Mouse (Mus musculus) heart, adult 18-20 months (tissue): ENCODE measurements at regions not wholly inside any gene's neighbourhood (a gene's known extent, or its start where the extent isn't known, plus 50 kb on each side); places are given as distances from the start of the nearest gene placed in this dataset.

Source experiments
- DNase-seq, 2 experiments: peaks; one replicate each; pipeline ENCODE4 v3.0.0; 2021 to 2022; ENCODE audit warnings: mixed read lengths in 1 of 2

DNA sequence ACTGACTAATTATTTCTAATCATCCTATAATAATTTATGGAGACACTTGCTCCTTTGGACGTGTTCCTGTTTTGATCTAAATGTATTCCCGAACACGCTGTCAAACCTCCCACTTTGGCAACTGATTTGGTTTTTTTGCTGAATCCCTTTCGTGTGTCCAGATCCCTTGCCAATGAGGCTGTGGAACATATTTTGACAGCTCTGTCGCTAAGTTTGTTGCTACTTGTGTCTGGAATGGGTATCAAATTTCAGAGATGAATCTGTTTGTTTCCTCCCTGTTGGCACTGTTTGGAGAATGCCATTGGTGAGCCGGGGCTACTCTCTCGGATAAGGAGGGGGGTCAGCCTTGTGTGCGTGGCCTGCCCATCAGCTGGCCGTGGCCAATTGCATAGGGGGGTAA is 277.2 kb upstream of the Tshz3 start:
- no peak for DNase-seq

DNA sequence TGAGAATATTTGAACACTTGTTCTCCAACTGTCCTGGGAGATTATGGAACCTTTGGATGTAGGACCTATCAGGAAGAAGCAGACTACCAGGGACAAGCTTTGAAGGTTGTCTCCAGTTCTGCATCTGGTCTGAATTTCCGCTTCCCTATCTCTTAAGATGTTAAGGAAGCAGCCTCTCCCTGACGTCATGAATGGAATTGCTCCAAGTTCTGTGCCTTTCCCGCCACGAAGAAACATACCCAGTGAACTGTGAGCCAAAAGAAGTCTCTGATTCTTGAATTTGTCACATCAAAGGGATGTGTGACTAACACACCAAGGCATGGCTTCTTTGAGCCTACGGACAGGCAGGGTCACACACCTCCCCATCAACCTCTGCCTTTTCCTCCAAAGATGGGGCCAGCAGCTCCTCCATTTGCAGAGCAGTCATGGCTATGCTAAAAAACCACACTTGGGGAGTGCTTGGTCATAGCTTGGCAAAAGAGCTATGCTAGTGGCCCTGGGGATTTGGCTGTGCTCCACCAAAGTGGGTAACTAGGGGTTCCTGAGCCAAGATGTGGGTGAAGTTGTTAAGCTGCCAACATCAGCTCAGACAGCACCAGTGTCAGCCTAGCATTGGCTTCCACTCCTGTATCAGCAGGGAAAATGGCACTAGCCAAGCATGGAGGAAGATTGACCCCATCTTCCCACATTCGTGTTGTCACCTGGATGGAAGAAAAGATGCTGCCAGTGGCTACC is 248.6 kb upstream of the Tshz3 start:
- no peak for DNase-seq

DNA sequence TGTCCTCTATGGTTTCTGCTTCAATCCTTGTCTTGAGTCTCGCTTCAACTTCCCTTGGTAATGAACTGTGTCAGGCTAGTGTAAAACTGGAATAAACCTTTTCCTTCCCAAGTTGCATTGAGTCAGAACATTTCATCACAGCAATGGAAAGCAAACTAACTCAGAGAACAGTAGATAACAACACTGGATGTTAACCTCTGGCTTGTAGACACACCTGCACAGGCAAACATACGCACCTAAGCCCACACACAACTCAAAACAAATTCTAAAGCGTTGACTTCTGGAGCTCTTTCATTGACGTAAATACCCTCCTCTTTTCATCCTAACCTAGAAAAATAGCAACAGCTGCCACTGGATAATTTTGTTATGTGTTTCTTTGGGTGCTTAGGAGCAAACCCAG is 244.1 kb upstream of the Tshz3 start:
- no peak for DNase-seq

DNA sequence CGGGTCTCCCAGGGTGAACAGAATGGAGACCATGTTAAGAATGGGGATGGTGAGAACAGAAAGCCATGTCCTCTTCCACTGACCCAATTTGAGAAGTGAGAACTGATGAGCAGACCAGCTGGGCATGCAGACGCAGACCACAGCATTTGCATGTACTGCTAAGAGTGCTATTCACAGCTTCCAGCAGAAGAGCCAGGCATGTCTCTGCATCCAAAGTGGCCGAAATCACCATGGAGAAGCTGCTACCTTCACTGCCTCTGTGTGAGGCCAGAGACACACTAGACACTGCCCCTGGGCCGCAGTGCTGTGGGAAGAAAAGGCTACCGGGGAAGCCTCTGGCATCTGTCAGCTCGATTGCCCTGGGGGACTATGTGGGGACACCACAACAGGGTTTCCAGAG is 241.8 kb upstream of the Tshz3 start:
- DNase-seq, result no peak

DNA sequence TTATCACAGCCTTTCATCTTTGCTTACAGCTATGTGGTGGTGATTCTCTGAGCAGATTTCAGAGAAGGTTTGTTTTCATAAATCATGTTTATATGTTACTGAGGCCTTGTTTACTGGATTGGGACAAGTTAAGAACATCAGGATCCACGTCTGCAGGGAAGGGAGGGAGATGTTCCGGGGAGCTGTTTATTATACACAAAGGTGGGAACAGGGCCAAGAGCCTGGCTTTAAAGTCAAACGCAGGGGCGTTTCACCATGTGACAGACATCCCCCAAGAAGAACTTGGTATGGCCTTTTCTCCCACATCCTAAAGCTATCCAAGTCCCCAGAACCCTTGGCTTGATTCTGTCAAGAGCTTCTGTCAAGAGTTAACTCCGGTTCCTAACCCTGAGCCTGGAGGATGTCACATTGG is 235.5 kb upstream of the Tshz3 start:
- no peak for DNase-seq

DNA sequence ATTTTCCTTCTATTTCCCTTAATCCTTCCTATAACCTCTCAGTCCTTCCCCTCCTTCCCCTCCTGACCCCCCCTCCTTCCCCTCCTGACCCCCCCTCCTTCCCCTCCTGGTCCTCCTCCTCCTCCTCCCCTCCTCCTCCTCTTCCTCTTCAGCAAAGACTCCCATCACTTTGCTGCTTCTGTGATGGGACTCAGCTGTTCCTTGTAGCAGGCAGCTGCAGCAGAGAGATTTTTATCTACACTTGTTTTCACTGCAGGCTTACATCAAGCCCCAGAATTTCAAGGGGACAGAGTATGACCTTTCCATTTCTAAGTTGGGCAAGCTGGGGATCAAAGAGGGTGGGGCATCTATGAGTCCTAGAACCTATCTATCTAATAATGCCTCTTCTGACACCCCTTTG is 228.5 kb upstream of the Tshz3 start:
- DNase-seq, result peak in 1 of 2 experiments; percentile 3

DNA sequence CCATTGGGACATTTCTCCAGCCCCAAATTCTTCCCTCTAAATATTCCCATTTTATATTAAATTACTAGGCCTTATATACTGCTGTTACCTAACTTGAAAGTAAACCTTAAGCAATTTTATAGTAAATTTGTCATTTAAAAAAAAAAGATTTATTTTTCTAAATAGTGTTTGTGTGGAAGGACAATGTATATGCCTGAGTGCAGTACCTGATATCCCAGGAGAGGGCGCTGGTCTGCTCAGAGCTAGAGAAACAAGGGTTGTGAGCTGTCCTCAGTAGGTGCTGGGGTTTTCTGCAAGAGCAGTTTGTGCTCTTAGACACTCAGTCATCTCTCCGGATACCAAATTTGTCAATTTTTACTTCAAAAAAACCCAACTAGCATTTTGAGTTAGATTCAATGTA is 224.4 kb upstream of the Tshz3 start:
- DNase-seq, result no peak

DNA sequence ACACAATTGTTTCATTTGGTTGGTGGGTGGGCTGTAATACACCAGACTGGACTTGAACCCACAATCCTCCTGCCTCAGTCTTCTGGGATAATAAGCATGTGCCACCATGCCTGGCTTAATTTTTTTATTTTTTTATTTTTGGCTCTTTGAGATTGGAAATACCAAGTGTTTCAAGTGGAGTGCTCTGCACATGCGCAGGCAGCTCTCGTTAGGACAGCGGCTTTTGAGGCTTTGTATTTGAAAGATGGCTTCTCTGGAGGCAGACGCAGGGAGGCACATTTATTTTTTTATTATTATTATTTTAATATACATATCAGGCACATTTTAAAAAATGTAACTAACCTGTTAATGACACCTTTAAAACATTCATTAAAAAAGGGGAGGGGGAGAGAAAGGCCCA is 221.5 kb upstream of the Tshz3 start:
- DNase-seq, result no peak

DNA sequence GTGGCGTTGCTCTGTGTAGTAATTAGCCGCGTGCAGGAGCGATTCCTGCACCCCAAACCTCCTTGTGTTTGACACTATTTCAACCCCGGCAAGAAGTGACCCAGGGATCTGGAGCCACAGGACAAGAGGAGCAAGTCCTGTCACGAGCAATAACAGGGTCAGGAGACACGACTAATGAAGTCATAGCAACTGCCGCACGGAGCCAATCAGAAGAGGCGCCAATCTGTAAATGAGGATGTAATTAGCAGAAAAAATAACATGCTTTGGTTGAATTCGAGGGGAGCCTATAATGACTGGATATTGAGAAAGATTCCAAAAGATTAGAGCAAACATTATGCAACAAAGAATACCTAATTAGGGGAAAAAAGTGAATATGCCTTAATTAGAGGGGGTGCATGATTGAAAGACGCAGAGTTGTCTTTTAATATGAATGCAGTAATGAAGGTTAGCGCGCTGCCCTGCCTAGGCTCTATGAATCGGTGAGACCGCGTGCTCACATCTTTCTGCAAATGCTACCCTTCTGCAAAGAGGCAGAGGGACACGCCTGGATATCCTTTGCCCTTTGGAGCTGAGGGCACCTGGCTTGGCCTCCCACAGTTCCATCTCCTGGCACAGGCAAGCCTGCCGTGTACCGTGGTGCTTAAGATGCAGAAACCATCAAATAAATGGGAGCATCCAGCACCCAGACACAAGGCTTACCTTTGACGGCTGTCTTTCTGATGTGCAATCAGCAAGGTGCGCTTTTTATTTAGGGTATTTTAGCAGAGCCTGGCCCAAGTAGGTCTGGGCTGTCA is 220.9 kb upstream of the Tshz3 start:
- DNase-seq, result no peak

DNA sequence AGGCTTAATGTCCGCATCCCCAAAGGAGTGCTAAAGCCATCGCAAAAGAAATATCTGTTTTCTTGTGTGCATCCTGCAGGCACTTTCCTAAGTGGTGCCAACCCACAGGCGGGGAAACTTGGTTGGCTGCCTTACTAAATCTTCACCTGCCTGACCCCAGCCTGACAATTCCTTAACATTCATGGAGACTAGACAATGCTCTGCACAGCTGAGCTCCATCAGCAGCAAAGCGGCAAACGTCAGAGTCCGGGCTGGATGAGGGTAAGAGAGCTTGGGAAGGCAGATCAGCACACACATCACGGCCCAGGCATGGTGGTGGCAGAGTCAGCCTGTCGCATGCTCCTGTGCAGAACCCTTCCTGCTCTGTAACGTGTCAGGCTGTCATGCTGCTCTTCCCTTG is 209.8 kb upstream of the Tshz3 start:
- DNase-seq, result no peak

DNA sequence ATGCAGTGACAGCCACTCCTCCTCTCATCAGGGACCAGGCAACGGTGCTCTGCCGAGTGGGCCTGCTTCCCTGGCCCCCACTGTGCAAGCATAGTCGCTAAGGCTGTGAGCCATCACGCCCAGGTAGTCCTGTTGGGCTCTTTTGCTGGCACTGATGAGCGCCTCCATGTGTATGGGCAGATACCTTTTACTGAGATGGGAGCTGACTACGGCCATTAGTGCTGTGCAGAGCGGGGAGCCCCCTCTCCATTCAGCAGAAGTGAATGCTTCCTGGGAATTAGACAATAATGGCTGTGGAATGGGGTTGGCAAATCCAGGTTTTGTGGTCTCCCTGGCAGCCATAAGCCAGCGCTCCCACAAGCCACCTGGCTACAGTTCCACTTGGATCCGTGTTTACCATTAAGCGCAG is 206.7 kb upstream of the Tshz3 start:
- no peak for DNase-seq

DNA sequence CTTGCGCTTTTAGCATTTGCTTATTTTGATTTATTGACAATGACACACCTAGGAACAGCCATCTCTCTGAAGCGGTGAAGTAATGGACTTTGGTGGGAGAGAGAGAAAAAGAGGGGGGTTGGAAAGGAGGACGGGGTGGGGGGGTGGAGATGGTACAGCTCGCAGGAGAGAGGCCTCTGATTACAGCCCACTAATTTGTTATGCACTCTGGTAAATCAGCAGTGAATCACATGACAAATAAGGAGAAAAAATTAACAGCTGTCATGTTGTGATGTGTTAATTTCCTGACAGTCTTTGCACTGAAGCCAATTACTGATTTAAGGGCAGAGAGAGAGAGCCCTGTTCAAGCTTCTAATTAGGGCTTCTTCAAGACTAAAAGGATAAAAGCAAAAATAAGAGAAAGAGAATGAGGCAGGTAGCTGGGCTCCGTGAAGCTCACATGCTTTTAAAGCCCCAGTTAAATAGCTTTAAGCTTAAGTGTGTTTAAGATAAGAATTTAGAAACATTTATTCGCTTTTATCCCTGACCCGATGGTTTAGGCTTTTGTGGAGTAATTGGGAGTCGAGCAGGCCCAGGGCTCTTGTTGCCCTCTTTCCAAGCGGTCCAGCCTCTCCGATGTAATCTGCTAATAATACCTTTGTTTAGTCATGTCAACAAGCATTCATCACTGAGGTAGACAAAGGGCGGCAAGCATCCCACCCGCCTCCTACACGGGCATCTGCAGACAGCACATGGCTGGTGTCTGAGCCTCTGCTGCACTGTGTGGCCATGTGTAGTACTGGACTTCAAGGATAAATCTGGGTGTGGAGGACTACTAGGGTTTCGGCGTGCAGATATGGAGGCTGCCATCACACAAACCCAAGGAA is 193.7 kb upstream of the Tshz3 start:
- DNase-seq, result no peak

DNA sequence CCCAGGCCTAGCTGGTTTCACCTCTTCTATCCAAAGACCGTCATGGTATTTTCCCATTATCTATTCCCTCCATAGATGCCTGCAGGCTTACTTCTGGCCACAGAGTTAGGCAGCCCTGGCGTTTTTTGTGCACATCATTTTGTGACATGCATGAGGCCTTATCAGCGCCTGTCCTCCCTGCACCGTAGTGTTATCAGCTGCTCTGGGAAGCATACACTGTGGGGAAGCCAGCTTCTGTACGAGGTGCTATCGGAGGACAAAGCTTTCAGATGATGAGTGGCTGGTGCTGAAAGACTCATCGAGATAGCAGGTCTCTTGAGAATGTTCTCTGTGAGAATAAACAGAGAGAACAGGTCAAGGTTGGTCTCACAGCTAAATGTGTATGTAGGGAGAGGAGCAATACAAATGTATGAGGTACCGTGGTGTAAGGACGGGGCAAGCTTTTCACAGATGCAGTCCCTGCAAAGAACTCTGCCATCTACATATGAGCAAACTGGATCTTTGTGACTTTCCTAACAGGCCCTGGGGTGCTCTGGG is 190.0 kb upstream of the Tshz3 start:
- no peak for DNase-seq

DNA sequence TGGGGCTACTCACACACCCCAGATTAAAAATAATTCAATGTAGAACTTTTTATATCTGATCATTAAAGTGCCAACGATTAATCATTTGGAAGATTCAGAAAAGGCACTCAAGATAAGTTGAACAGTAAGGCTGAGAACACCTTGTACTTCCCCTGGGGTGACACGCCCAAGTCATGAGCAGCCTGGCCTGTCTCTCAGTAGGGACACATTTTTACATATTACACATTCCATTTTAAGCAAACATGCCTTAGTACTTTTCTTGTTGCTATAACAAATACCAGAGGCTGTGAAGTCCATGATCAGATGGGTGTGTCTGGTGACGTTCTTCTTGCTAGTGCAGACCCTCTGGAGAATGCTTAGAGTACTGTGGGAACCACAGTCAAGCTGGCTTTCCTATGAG is 184.2 kb upstream of the Tshz3 start:
- DNase-seq, result no peak

DNA sequence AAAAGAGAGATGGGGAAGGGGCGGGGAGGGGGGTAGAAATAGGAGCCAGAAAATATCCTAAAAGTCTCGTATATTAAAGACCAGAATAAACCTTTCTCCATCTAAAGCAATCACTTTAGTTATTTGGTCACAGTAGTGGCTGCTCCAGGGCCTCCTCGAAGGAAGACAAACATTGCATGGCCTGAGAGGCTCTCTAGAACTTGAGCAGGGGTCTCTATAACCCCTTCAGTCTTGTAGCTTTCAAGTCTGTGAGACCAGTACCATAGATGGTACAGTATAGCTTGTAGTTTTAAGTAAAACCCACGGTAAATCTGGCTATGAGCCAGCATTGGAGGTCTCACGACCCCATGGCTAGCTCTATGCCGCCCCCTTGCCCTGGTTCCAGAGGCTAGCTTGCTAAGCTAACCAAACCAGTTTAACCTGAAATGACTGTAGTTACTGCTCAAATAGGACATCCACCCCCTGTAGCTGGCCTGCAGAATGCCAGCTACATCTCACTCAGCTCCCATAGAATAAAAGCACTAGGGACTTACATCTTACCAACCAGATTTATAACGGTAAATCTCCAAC is 181.7 kb upstream of the Tshz3 start:
- DNase-seq, result no peak

DNA sequence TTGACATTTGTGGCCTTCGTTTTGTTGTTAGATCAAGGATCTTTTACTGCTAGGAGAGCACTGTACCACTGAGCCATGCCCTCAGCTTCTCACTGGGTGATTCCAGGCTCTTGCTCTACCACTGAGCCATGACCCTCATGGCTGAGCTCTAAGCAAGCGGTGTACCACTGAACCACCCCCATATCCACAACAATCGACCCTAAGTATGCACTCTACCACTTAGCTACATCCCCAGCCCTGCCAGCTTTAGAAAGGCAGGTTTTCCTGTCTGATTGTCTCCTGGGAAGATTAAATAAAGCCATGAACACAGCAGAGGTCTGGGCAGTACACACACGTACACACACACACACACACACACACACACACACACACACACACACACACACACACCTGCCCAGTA is 178.9 kb upstream of the Tshz3 start:
- DNase-seq, result no peak

DNA sequence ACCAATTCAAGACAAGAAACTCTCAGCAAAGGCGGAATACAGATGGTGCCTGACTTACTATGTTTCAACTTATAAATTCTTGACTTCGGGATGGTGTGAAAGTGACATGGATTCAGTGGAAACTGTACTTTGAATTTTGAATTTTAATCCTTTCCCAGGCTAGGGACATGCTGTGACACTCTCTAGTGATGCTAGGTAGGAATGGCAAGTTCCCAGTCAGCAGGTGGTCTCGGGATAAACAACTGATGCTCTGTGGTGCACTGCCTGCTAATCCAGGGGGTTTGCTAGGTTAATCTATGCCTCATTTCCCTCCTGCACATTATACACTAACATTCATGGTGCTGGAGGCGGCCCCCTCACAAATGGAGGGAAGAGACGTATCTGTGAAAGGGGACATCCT is 175.0 kb upstream of the Tshz3 start:
- DNase-seq, result no peak

DNA sequence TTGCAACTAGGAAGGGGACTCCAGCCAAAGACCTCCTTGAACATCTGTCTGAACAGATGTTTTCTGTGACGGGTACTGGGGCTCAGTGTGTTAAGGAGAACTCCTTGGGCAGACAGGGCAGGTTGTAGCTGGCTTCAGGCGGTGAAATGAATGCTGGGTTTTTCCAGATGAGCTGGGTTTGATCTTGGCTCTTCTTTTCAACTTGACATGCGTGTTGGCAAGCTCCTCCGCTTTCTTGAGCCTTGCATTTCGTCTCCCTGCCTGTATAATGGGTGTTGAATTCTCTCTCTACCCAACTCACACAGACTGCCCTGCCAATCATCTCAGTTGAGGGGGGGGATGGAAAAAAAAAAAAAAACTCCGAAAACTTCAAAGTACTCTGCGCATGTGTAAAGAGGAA is 171.8 kb upstream of the Tshz3 start:
- peak in 1 of 2 experiments; percentile 3 for DNase-seq

DNA sequence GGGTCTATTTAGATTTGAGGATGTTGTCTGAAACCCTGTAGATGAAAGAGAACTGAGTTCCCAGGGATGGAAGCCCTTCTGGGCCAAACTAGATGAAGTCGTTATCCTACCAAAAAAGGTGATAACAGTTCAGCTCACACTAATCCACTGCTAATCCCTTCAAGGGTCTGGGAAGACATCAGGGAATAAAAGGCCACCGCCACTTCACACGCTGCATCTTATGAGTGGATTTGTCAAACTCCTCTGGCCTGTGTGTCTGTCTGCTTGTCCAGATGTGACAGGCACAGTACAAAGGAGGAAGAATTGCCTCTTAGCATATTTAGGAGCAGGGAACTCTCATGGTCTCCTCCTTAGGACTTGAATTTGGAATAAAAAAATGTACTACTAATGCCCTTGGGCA is 171.2 kb upstream of the Tshz3 start:
- no peak for DNase-seq

DNA sequence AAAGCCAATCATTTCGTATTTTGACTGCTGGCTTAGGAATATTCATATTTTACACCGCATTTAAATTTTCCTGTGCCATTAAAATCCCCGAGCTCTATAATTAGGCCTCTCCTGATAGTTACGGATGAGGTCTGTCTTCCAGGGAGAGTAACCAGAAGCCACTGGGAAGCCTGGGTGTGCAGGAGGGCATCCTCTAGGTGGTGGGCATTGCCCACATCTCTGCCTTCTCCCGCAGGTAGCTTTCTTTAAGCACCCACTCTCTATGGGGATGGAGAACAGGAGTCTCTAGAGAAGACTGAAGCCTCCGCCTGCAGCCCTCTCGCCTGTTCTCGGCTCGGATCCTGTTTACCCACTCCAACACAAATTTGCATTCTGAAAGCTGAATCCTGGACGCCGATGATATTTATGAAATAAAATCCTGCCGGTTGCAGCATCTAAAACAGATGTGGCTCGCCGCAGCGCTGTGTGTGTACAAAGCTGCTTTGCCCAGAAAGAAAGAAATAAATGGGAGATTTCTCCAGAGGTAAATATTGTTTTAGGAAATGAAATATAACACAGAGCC is 168.3 kb upstream of the Tshz3 start:
- no peak for DNase-seq

DNA sequence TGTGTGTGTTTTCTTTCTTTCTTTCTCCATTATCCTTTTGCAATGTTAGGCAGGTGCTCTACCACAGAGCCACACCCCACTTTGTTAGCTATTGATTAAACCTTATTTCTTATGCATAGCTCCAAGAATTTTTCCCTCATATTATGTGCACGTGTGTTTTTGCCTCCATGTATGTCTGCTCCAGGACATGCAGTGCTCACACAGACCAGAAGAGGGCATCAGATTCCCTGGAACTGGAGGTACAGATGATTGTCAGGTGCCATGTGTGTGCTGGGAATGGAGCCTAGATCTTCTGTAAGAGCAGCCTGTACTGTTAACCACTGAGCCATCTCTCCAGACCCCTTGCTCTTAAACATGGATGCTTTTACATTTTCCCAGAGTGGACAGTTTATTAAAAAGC is 166.4 kb upstream of the Tshz3 start:
- no peak for DNase-seq

DNA sequence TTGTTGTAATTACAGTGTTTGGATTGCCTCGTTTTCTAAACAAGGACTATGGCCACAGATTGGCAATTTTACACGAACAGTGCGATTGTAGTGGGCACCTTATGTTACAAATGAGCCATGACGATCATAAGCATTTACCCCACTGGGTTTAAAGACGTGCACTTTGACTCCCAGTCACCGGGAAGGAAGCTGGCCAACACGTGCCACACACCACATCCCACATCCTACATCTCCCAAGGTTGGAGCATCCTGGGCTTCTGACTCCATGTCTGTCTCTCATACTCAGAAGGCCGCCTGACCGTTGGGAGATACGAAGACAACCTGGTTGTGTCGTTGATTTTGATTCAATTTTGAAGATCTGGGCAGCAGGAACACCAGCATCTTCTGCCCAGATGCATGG is 159.8 kb upstream of the Tshz3 start:
- DNase-seq, result no peak
